Mouse (Mus musculus): ENCODE data around the gene Gna15. TPM values are rescaled to one million over a fixed set of nuclear protein-coding genes. Genes with fewer than 3 reads are reported as not detected.
A peak's percentile ranks its signal among the peaks of the same experiment; 100 is the strongest.

Gna15 gene
- polyA plus RNA-seq, 1 experiment from 2014 or later: 4.4 TPM

- no peak overlapping the region for H3K27ac ChIP-seq (ENCODE audit: low read depth)
- 65% methylated on average over 6 of the region's 6 CpGs for WGBS (ENCODE audit: insufficient replicate concordance)
- ATAC-seq: peak; percentile 17; the same call in 1 of the 2 replicates
- DNase-seq: no peak
- no peak overlapping the region for H3K9ac ChIP-seq (replicated peaks)
- no peak overlapping the region for H3K4me3 ChIP-seq (ENCODE audit: low read depth, low read length)
- H3K4me2 ChIP-seq (ENCODE audit: low read depth, low read length): no peak overlapping the region
- H3K4me1 ChIP-seq (ENCODE audit: insufficient read depth): peaks cover 11% of the 10 kb centered on the region
- H3K27me3 ChIP-seq (ENCODE audit: insufficient read depth, low read length): no peaks in the 10 kb centered on the region
- peak; percentile 73 for TF ChIP-seq CTCF (IDR thresholded peaks at IDR 0.05; ENCODE audit: low read depth)
- TF ChIP-seq EP300 (IDR thresholded peaks at IDR 0.05; ENCODE audit: low read depth): no peak
- H3K36me3 ChIP-seq (replicated peaks; ENCODE audit: insufficient read depth, low read length): peaks cover 20% of the 10 kb centered on the region
- H3K9me3 ChIP-seq (ENCODE audit: low read length): no peaks in the 10 kb centered on the region
Measured at GRCm38 (mm10) chr10:81536734-81537133, 12.7 kb upstream of the Gna15 start.

GRCm38 (mm10) chr10:81534826-81535225 is 10.8 kb upstream of the Gna15 start:
- DNase-seq (no peak), ATAC-seq (no peak)
- Histone ChIP-seq H3K27me3 (ENCODE audit: insufficient read depth, low read length) (no peaks in the 10 kb centered on the region), H3K4me1 (ENCODE audit: insufficient read depth) (peaks cover 3% of the 10 kb centered on the region; the same call in 1 of the 2 replicates), H3K9ac (replicated peaks) (no peak overlapping the region), H3K4me2 (ENCODE audit: low read depth, low read length) (no peak overlapping the region), H3K4me3 (ENCODE audit: low read depth, low read length) (no peak overlapping the region), H3K9me3 (ENCODE audit: low read length) (no peaks in the 10 kb centered on the region), H3K27ac (ENCODE audit: low read depth) (no peak overlapping the region), H3K36me3 (replicated peaks; ENCODE audit: insufficient read depth, low read length) (peaks cover 32% of the 10 kb centered on the region)
- 82% methylated on average over 16 of the region's 16 CpGs for WGBS (ENCODE audit: insufficient replicate concordance)
- TF ChIP-seq CTCF (IDR thresholded peaks at IDR 0.05; ENCODE audit: low read depth) (no peak), EP300 (IDR thresholded peaks at IDR 0.05; ENCODE audit: low read depth) (no peak)

GRCm38 (mm10) chr10:81526779-81527178 is 2.8 kb upstream of the Gna15 start:
- H3K4me2 ChIP-seq (ENCODE audit: low read depth, low read length): no peak overlapping the region
- peaks cover 21% of the 10 kb centered on the region for H3K4me1 ChIP-seq (ENCODE audit: insufficient read depth)
- peak; percentile 56 for ATAC-seq
- no peaks in the 10 kb centered on the region for H3K9me3 ChIP-seq (ENCODE audit: low read length)
- TF ChIP-seq EP300 (IDR thresholded peaks at IDR 0.05; ENCODE audit: low read depth) (no peak), CTCF (IDR thresholded peaks at IDR 0.05; ENCODE audit: low read depth) (peak; percentile 99)
- peak; percentile 90 for DNase-seq
- H3K4me3 ChIP-seq (ENCODE audit: low read depth, low read length): no peak overlapping the region
- H3K27me3 ChIP-seq (ENCODE audit: insufficient read depth, low read length): no peaks in the 10 kb centered on the region
- H3K27ac ChIP-seq (ENCODE audit: low read depth): no peak overlapping the region
- H3K36me3 ChIP-seq (replicated peaks; ENCODE audit: insufficient read depth, low read length): peaks cover 15% of the 10 kb centered on the region
- 5% methylated on average over 14 of the region's 14 CpGs for WGBS (ENCODE audit: insufficient replicate concordance)
- H3K9ac ChIP-seq (replicated peaks): no peak overlapping the region

- Histone ChIP-seq H3K4me1 (ENCODE audit: insufficient read depth) (peaks cover 24% of the 10 kb centered on the region), H3K4me3 (ENCODE audit: low read depth, low read length) (no peak overlapping the region), H3K27ac (ENCODE audit: low read depth) (peak overlapping the region; percentile 78), H3K9ac (replicated peaks) (no peak overlapping the region; the same call in 1 of the 2 replicates), H3K36me3 (replicated peaks; ENCODE audit: insufficient read depth, low read length) (0 out of 2 replicates have a peak, but pooled peaks cover 2% of the 10 kb centered on the region), H3K27me3 (ENCODE audit: insufficient read depth, low read length) (no peaks in the 10 kb centered on the region), H3K4me2 (ENCODE audit: low read depth, low read length) (peak overlapping the region; percentile 70), H3K9me3 (ENCODE audit: low read length) (no peaks in the 10 kb centered on the region)
- peak; percentile 65 for ATAC-seq
- peak; percentile 64 for DNase-seq
- 29% methylated on average over 12 of the region's 13 CpGs for WGBS (ENCODE audit: insufficient replicate concordance)
- no peak for TF ChIP-seq CTCF (IDR thresholded peaks at IDR 0.05; ENCODE audit: low read depth)
- TF ChIP-seq EP300 (IDR thresholded peaks at IDR 0.05; ENCODE audit: low read depth): no peak
Measured at GRCm38 (mm10) chr10:81525017-81525694, 1.1 kb upstream of the Gna15 start.

GRCm38 (mm10) chr10:81523570-81523969 is 455 bp downstream of the Gna15 start:
- Histone ChIP-seq H3K4me2 (ENCODE audit: low read depth, low read length) (peak overlapping the region; percentile 70), H3K27me3 (ENCODE audit: insufficient read depth, low read length) (no peaks in the 10 kb centered on the region), H3K9me3 (ENCODE audit: low read length) (no peaks in the 10 kb centered on the region), H3K4me3 (ENCODE audit: low read depth, low read length) (peak overlapping the region; percentile 54), H3K36me3 (replicated peaks; ENCODE audit: insufficient read depth, low read length) (no peaks in the 10 kb centered on the region), H3K9ac (replicated peaks) (peak overlapping the region; percentile 66), H3K27ac (ENCODE audit: low read depth) (peak overlapping the region; percentile 78), H3K4me1 (ENCODE audit: insufficient read depth) (peaks cover 38% of the 10 kb centered on the region)
- ATAC-seq (no peak), DNase-seq (peak; percentile 36)
- 6% methylated on average over 19 of the region's 19 CpGs for WGBS (ENCODE audit: insufficient replicate concordance)
- TF ChIP-seq CTCF (IDR thresholded peaks at IDR 0.05; ENCODE audit: low read depth): no peak
- no peak for TF ChIP-seq EP300 (IDR thresholded peaks at IDR 0.05; ENCODE audit: low read depth)

GRCm38 (mm10) chr10:81523142-81523541 is 883 bp downstream of the Gna15 start:
- Histone ChIP-seq H3K27ac (ENCODE audit: low read depth) (0 out of 2 replicates have a peak overlapping the region, but pooled peaks have one; percentile 78), H3K9ac (replicated peaks) (peak overlapping the region; percentile 66; the same call in 1 of the 2 replicates), H3K27me3 (ENCODE audit: insufficient read depth, low read length) (no peaks in the 10 kb centered on the region), H3K4me2 (ENCODE audit: low read depth, low read length) (peak overlapping the region; percentile 70), H3K36me3 (replicated peaks; ENCODE audit: insufficient read depth, low read length) (no peaks in the 10 kb centered on the region), H3K4me3 (ENCODE audit: low read depth, low read length) (peak overlapping the region; percentile 54), H3K9me3 (ENCODE audit: low read length) (no peaks in the 10 kb centered on the region), H3K4me1 (ENCODE audit: insufficient read depth) (peaks cover 40% of the 10 kb centered on the region)
- ATAC-seq: no peak
- no peak for TF ChIP-seq EP300 (IDR thresholded peaks at IDR 0.05; ENCODE audit: low read depth)
- TF ChIP-seq CTCF (IDR thresholded peaks at IDR 0.05; ENCODE audit: low read depth): no peak
- 37% methylated on average over 6 of the region's 6 CpGs for WGBS (ENCODE audit: insufficient replicate concordance)
- no peak for DNase-seq

Data from liver, postnatal 0 days (tissue).